14 mouse cellular contexts compared by ENCODE assay signal in genomic region chr7:27606481-27607254, GRCm38 (mm10). TPM values are rescaled to one million over a fixed set of nuclear protein-coding genes. Genes with fewer than 3 reads are reported as not detected.
DNase-seq lines count a peak whose midpoint lies in the region; ATAC-seq and TF ChIP-seq lines count a peak whose summit lies in the region.
"Had no signal": no experiment of that assay in that cellular context is flagged by ENCODE, and none has a peak within 500 bp of the region (broad histone marks: within the 10 kb centered on the region; RNA-seq: fewer than 3 reads in every experiment).

No protein-coding gene starts in this region.

- 50% methylated on average over 10 of the region's 10 CpGs for WGBS in heart, adult 2 months
- WGBS in embryonic facial prominence, embryonic 13.5 days = 57% methylated on average over 10 of the region's 10 CpGs
- 47% methylated on average over 10 of the region's 10 CpGs for WGBS in limb, embryonic 15.5 days
- WGBS in thymus, adult 2 months = 85% methylated on average over 10 of the region's 10 CpGs

- TF ChIP-seq EP300 in heart, adult 2 months (IDR thresholded peaks at IDR 0.05; ENCODE audit: insufficient read depth, low read depth, low read length) = no peak

- H3K27ac ChIP-seq in heart, adult 2 months = peak overlapping the region; percentile 62
- peak overlapping the region; percentile 73 for H3K27ac ChIP-seq in left cerebral cortex, adult 2 months
- peak overlapping the region; percentile 29; the same call in 1 of the 2 replicates for H3K27ac ChIP-seq in embryonic facial prominence, embryonic 13.5 days
- peak overlapping the region; percentile 83 for H3K27ac ChIP-seq in limb, embryonic 15.5 days
- H3K27ac ChIP-seq in thymus, adult 2 months (ENCODE audit: control insufficient read depth, insufficient read depth, low read length) = no peak overlapping the region

- no peak for TF ChIP-seq CTCF in heart, adult 2 months (IDR thresholded peaks at IDR 0.05)
- TF ChIP-seq CTCF in left cerebral cortex, adult 2 months (IDR thresholded peaks at IDR 0.05) = no peak
- TF ChIP-seq CTCF in thymus, adult 2 months (IDR thresholded peaks at IDR 0.05; ENCODE audit: borderline replicate concordance, control insufficient read depth, extremely low read depth, insufficient read depth, low read length, poor library complexity) = no peak

- no peak for ATAC-seq in embryonic facial prominence, embryonic 13.5 days (ENCODE audit: insufficient number of reproducible peaks, insufficient read depth, low FRiP score, low TSS enrichment, low read depth)
- ATAC-seq in limb, embryonic 15.5 days (ENCODE audit: insufficient number of reproducible peaks, low FRiP score, low TSS enrichment, low read depth) = no peak

- TF ChIP-seq POLR2A in heart, adult 2 months (IDR thresholded peaks at IDR 0.05; ENCODE audit: insufficient read depth, low read depth, low read length) = no peak
- TF ChIP-seq POLR2A in thymus, adult 2 months (IDR thresholded peaks at IDR 0.05; ENCODE audit: control insufficient read depth, extremely low read depth, insufficient read depth, low read length, poor library complexity) = no peak

- no peak for DNase-seq in heart, adult 2 months
- DNase-seq in heart, postnatal 14 days = no peak
- DNase-seq in left cerebral cortex, adult 2 months (ENCODE audit: extremely low spot score in 1 of 2, low spot score in 2 of 2) = no peak
- DNase-seq in left cerebral cortex, postnatal 4 days = no peak
- DNase-seq in thymus, adult 2 months = no peak
- DNase-seq in urinary bladder, postnatal 4 days (ENCODE audit: low spot score in 2 of 2) = no peak
- DNase-seq: thymus, adult 18-20 months had no signal

- no peaks in the 10 kb centered on the region for H3K36me3 ChIP-seq in heart, adult 2 months (ENCODE audit: control insufficient read depth, insufficient read depth, low read length)
- peaks cover 45% of the 10 kb centered on the region for H3K36me3 ChIP-seq in embryonic facial prominence, embryonic 13.5 days
- peaks cover 36% of the 10 kb centered on the region for H3K36me3 ChIP-seq in limb, embryonic 15.5 days
- peaks cover 18% of the 10 kb centered on the region for H3K36me3 ChIP-seq in thymus, adult 2 months (ENCODE audit: control insufficient read depth, insufficient read depth, low read length)

- H3K79me2 ChIP-seq in heart, adult 2 months (replicated peaks; ENCODE audit: control insufficient read depth, insufficient read depth, low read length) = peaks cover 3% of the 10 kb centered on the region

- H3K4me1 ChIP-seq in heart, adult 2 months (ENCODE audit: control insufficient read depth, insufficient read depth, low read length) = peaks cover 20% of the 10 kb centered on the region
- H3K4me1 ChIP-seq in embryonic facial prominence, embryonic 13.5 days = peaks cover 36% of the 10 kb centered on the region
- H3K4me1 ChIP-seq in limb, embryonic 15.5 days = peaks cover 47% of the 10 kb centered on the region
- H3K4me1 ChIP-seq in thymus, adult 2 months (replicated peaks; ENCODE audit: control insufficient read depth, insufficient read depth, low read length) = peaks cover 41% of the 10 kb centered on the region

- no peak overlapping the region for H3K4me2 ChIP-seq in embryonic facial prominence, embryonic 13.5 days
- no peak overlapping the region for H3K4me2 ChIP-seq in limb, embryonic 15.5 days
- H3K4me2 ChIP-seq: liver, embryonic 15.5 days had no signal

- H3K9ac ChIP-seq in heart, adult 2 months (ENCODE audit: low read depth, low read length) = peak overlapping the region; percentile 8; the same call in 1 of the 2 replicates
- no peak overlapping the region for H3K9ac ChIP-seq in embryonic facial prominence, embryonic 13.5 days
- H3K9ac ChIP-seq in limb, embryonic 15.5 days = no peak overlapping the region
- H3K9ac ChIP-seq: liver, embryonic 15.5 days had no signal

- no peaks in the 10 kb centered on the region for H3K27me3 ChIP-seq in heart, adult 2 months (ENCODE audit: control insufficient read depth, insufficient read depth, low read length)
- no peaks in the 10 kb centered on the region for H3K27me3 ChIP-seq in embryonic facial prominence, embryonic 13.5 days
- no peaks in the 10 kb centered on the region for H3K27me3 ChIP-seq in limb, embryonic 15.5 days
- H3K27me3 ChIP-seq in thymus, adult 2 months (ENCODE audit: control insufficient read depth, insufficient read depth, low read length) = no peaks in the 10 kb centered on the region
- H3K27me3 ChIP-seq: CH12.LX; liver, embryonic 15.5 days had no signal

- intact Hi-C loops in heart, adult 2 months (cut with DNase I) = loop anchor here (2.0 to 5.0 kb wide), 2 partner anchors 14 to 36 kb away; no protein-coding TSS in a partner anchor
- intact Hi-C loops in heart, postnatal 14 days (cut with DNase I) = no loop called here
- intact Hi-C loops in left cerebral cortex, adult 2 months (cut with DNase I) = no loop called here
- intact Hi-C loops in left cerebral cortex, postnatal 4 days (cut with DNase I) = no loop called here

- no peaks in the 10 kb centered on the region for H3K9me3 ChIP-seq in embryonic facial prominence, embryonic 13.5 days
- H3K9me3 ChIP-seq in limb, embryonic 15.5 days = no peaks in the 10 kb centered on the region
- H3K9me3 ChIP-seq: liver, embryonic 15.5 days had no signal

- no peak overlapping the region for H3K4me3 ChIP-seq in heart, adult 2 months
- H3K4me3 ChIP-seq in left cerebral cortex, adult 2 months = no peak overlapping the region
- no peak overlapping the region for H3K4me3 ChIP-seq in embryonic facial prominence, embryonic 13.5 days
- no peak overlapping the region for H3K4me3 ChIP-seq in limb, embryonic 15.5 days
- H3K4me3 ChIP-seq in thymus, adult 2 months (ENCODE audit: control insufficient read depth, insufficient read depth, low read length) = no peak overlapping the region
- H3K4me3 ChIP-seq: erythroblast, embryonic 14.5 days; liver, embryonic 15.5 days had no signal

RNA-seq across cellular contexts. Expression of gene Akt2, which starts 15.3 kb away (rescaled TPM):
- total RNA-seq in heart, adult 2 months (2021) = 100 to 1,000 TPM; 181 to 219 TPM
- polyA plus RNA-seq in heart, adult 2 months (2012; rRNA removed) = 134 and 181 TPM in 2 replicates
- total RNA-seq in heart, postnatal 14 days (2021) = 100 to 1,000 TPM; 169 to 170 TPM
- total RNA-seq in left cerebral cortex, adult 2 months (2021) = 100 to 1,000 TPM; 115 to 116 TPM
- 10 to 100 TPM; 68.1 to 72.0 TPM for total RNA-seq in left cerebral cortex, postnatal 4 days (2021)
- polyA plus RNA-seq in embryonic facial prominence, embryonic 13.5 days (2015; fragmentation: Nextera tagmentation; extraction: Ambion mirVana) = 103 and 106 TPM in 2 replicates
- 108 and 127 TPM in 2 replicates for polyA plus RNA-seq in limb, embryonic 15.5 days (2015; fragmentation: Nextera tagmentation; extraction: Ambion mirVana)
- 133 and 139 TPM in 2 replicates for polyA plus RNA-seq in thymus, adult 2 months (2012; rRNA removed)

RNA-seq across cellular contexts. Expression of gene Ttc9b, which starts 47.0 kb away (rescaled TPM):
- total RNA-seq in heart, adult 2 months (2021) = not detected
- not detected in 2 replicates for polyA plus RNA-seq in heart, adult 2 months (2012; rRNA removed)
- total RNA-seq in heart, postnatal 14 days (2021) = not detected
- 100 to 1,000 TPM in 1 of 2 experiments, 10 to 100 TPM in 1; 99.1 to 101 TPM for total RNA-seq in left cerebral cortex, adult 2 months (2021)
- total RNA-seq in left cerebral cortex, postnatal 4 days (2021) = 10 to 100 TPM; 80.0 to 91.0 TPM
- polyA plus RNA-seq in embryonic facial prominence, embryonic 13.5 days (2015; fragmentation: Nextera tagmentation; extraction: Ambion mirVana) = 1.1 TPM in 2 replicates
- polyA plus RNA-seq in limb, embryonic 15.5 days (2015; fragmentation: Nextera tagmentation; extraction: Ambion mirVana) = 0.20 TPM in 1 of 2 replicates, not detected in the other
- 0.05 TPM in 1 of 2 replicates, not detected in the other for polyA plus RNA-seq in thymus, adult 2 months (2012; rRNA removed)
- total RNA-seq: CH12.LX; gastrocnemius, postnatal 25 days; monocyte, adult 5-6 weeks had no signal
- polyA plus RNA-seq: erythroblast, embryonic 14.5 days had no signal

RNA-seq across cellular contexts. Expression of gene 2310022A10Rik, which starts 53.6 kb away (rescaled TPM):
- total RNA-seq in heart, adult 2 months (2021) = 10 to 100 TPM; 72.0 to 72.1 TPM
- 79.5 and 87.4 TPM in 2 replicates for polyA plus RNA-seq in heart, adult 2 months (2012; rRNA removed)
- total RNA-seq in heart, postnatal 14 days (2021) = 10 to 100 TPM; 53.0 to 62.2 TPM
- total RNA-seq in left cerebral cortex, adult 2 months (2021) = 10 to 100 TPM; 25.9 to 27.1 TPM
- total RNA-seq in left cerebral cortex, postnatal 4 days (2021) = 10 to 100 TPM; 27.4 to 33.1 TPM
- polyA plus RNA-seq in embryonic facial prominence, embryonic 13.5 days (2015; fragmentation: Nextera tagmentation; extraction: Ambion mirVana) = 31.3 and 32.8 TPM in 2 replicates
- polyA plus RNA-seq in limb, embryonic 15.5 days (2015; fragmentation: Nextera tagmentation; extraction: Ambion mirVana) = 32.9 and 39.3 TPM in 2 replicates
- polyA plus RNA-seq in thymus, adult 2 months (2012; rRNA removed) = 58.0 and 58.1 TPM in 2 replicates

RNA-seq across cellular contexts. Expression of gene Pld3, which starts 53.6 kb away (rescaled TPM):
- total RNA-seq in heart, adult 2 months (2021) = 10 to 100 TPM; 22.9 to 30.6 TPM
- 54.8 and 68.1 TPM in 2 replicates for polyA plus RNA-seq in heart, adult 2 months (2012; rRNA removed)
- 10 to 100 TPM; 29.0 to 31.8 TPM for total RNA-seq in heart, postnatal 14 days (2021)
- total RNA-seq in left cerebral cortex, adult 2 months (2021) = 100 to 1,000 TPM; 746 to 788 TPM
- 100 to 1,000 TPM; 175 to 222 TPM for total RNA-seq in left cerebral cortex, postnatal 4 days (2021)
- 76.5 and 81.8 TPM in 2 replicates for polyA plus RNA-seq in embryonic facial prominence, embryonic 13.5 days (2015; fragmentation: Nextera tagmentation; extraction: Ambion mirVana)
- polyA plus RNA-seq in limb, embryonic 15.5 days (2015; fragmentation: Nextera tagmentation; extraction: Ambion mirVana) = 134 and 140 TPM in 2 replicates
- 456 and 516 TPM in 2 replicates for polyA plus RNA-seq in thymus, adult 2 months (2012; rRNA removed)

Comparison
In these comparisons a context has a peak if more than half of its experiments do, and no peak if none do; other contexts are left out.
1. RNA of gene Ttc9b, which starts 47.0 kb away (total RNA-seq): 99.1 to 101 TPM in left cerebral cortex, adult 2 months and 80.0 to 91.0 TPM in left cerebral cortex, postnatal 4 days; not detected in heart, adult 2 months and not detected in heart, postnatal 14 days; every median in the first group is over 10 times any median in the second.